Mouse (Mus musculus): Measurements from ENCODE around the gene Camk2n2. TPM values are rescaled to one million over a fixed set of nuclear protein-coding genes. Genes with fewer than 3 reads are reported as not detected.
A peak's percentile ranks its signal among the peaks of the same experiment; 100 is the strongest.
"Not testable (repeated sequence)": the region's sequence is repeated elsewhere in the genome, so short reads cannot be mapped to it uniquely, and the experiment has no call there.

The Camk2n2 gene
- polyA plus RNA-seq (2015; fragmentation: Nextera tagmentation; extraction: Ambion mirVana) = 0.40 and 0.64 TPM in 2 replicates

- H3K36me3 ChIP-seq (ENCODE audit: control insufficient read depth, insufficient read depth, low read length) = no peaks in the 10 kb centered on the region
- under 1% methylated on average over 74 of the region's 92 CpGs for WGBS
- H3K4me3 ChIP-seq (replicated peaks; ENCODE audit: low read length) = peak within 1 kb of the TSS; percentile 55
- H3K9ac ChIP-seq (ENCODE audit: low read length) = peak within 1 kb of the TSS; percentile 66
- H3K4me2 ChIP-seq (ENCODE audit: low read depth, low read length) = peak within 1 kb of the TSS; percentile 87
- peak within 1 kb of the TSS; percentile 27; the same call in 1 of the 2 replicates for H3K27ac ChIP-seq (ENCODE audit: low read length)
- H3K27me3 ChIP-seq (ENCODE audit: control insufficient read depth, insufficient read depth, low read length) = peaks cover 23% of the 10 kb centered on the region
- ATAC-seq (ENCODE audit: insufficient read depth, low FRiP score) = peak; percentile 70
- peaks cover 22% of the 10 kb centered on the region for H3K4me1 ChIP-seq (ENCODE audit: control insufficient read depth, insufficient read depth, low read length)
- no peaks in the 10 kb centered on the region for H3K9me3 ChIP-seq (replicated peaks; ENCODE audit: control insufficient read depth, low read length)
These were observed at the start of gene Camk2n2 for GRCm38 (mm10) chr16:20621191-20621990. Gene Camk2n2, minus strand, starts transcription at chr16:20621287.

GRCm38 (mm10) chr16:20670291-20670690, 49.2 kb upstream of the Camk2n2 start:
- Histone ChIP-seq H3K9me3 (replicated peaks; ENCODE audit: control insufficient read depth, low read length) (no peaks in the 10 kb centered on the region), H3K4me1 (ENCODE audit: control insufficient read depth, insufficient read depth, low read length) (peaks cover 19% of the 10 kb centered on the region), H3K36me3 (ENCODE audit: control insufficient read depth, insufficient read depth, low read length) (peaks cover 5% of the 10 kb centered on the region), H3K27me3 (ENCODE audit: control insufficient read depth, insufficient read depth, low read length) (no peaks in the 10 kb centered on the region), H3K9ac (ENCODE audit: low read length) (no peak overlapping the region), H3K4me3 (replicated peaks; ENCODE audit: low read length) (no peak overlapping the region), H3K4me2 (ENCODE audit: low read depth, low read length) (no peak overlapping the region), H3K27ac (ENCODE audit: low read length) (no peak overlapping the region)
- 79% methylated on average over 3 of the region's 3 CpGs for WGBS
- ATAC-seq (ENCODE audit: insufficient read depth, low FRiP score) = no peak

- not testable (repeated sequence) for H3K4me2 ChIP-seq (ENCODE audit: low read depth, low read length); H3K9me3 ChIP-seq (replicated peaks; ENCODE audit: control insufficient read depth, low read length); H3K27ac ChIP-seq (ENCODE audit: low read length); H3K36me3 ChIP-seq (ENCODE audit: control insufficient read depth, insufficient read depth, low read length); H3K4me3 ChIP-seq (replicated peaks; ENCODE audit: low read length); ATAC-seq (ENCODE audit: insufficient read depth, low FRiP score); H3K27me3 ChIP-seq (ENCODE audit: control insufficient read depth, insufficient read depth, low read length); H3K4me1 ChIP-seq (ENCODE audit: control insufficient read depth, insufficient read depth, low read length); H3K9ac ChIP-seq (ENCODE audit: low read length)
- WGBS = 100% methylated on average over 3 of the region's 6 CpGs
These were observed 46.9 kb upstream of the Camk2n2 start, which contains the start of gene Eif4g1 for GRCm38 (mm10) chr16:20668013-20668412. Gene Eif4g1, plus strand, starts transcription at chr16:20668313.

- no peak overlapping the region for H3K4me2 ChIP-seq (ENCODE audit: low read depth, low read length)
- H3K9ac ChIP-seq (ENCODE audit: low read length) = no peak overlapping the region
- H3K27me3 ChIP-seq (ENCODE audit: control insufficient read depth, insufficient read depth, low read length) = no peaks in the 10 kb centered on the region
- H3K27ac ChIP-seq (ENCODE audit: low read length) = no peak overlapping the region
- H3K9me3 ChIP-seq (replicated peaks; ENCODE audit: control insufficient read depth, low read length) = no peaks in the 10 kb centered on the region
- ATAC-seq (ENCODE audit: insufficient read depth, low FRiP score) = no peak
- H3K4me3 ChIP-seq (replicated peaks; ENCODE audit: low read length) = no peak overlapping the region
- WGBS = 95% methylated on average over 4 of the region's 4 CpGs
- peaks cover 6% of the 10 kb centered on the region for H3K4me1 ChIP-seq (ENCODE audit: control insufficient read depth, insufficient read depth, low read length)
- peaks cover 33% of the 10 kb centered on the region for H3K36me3 ChIP-seq (ENCODE audit: control insufficient read depth, insufficient read depth, low read length)
These were observed 36.6 kb upstream of the Camk2n2 start for GRCm38 (mm10) chr16:20657661-20658060.

GRCm38 (mm10) chr16:20653315-20653714, 32.2 kb upstream of the Camk2n2 start:
- peaks cover 12% of the 10 kb centered on the region for H3K4me1 ChIP-seq (ENCODE audit: control insufficient read depth, insufficient read depth, low read length)
- H3K27me3 ChIP-seq (ENCODE audit: control insufficient read depth, insufficient read depth, low read length) = no peaks in the 10 kb centered on the region
- no peak for ATAC-seq (ENCODE audit: insufficient read depth, low FRiP score)
- 51% methylated on average over 2 of the region's 2 CpGs for WGBS
- H3K4me2 ChIP-seq (ENCODE audit: low read depth, low read length) = no peak overlapping the region
- H3K36me3 ChIP-seq (ENCODE audit: control insufficient read depth, insufficient read depth, low read length) = peaks cover 8% of the 10 kb centered on the region
- no peak overlapping the region for H3K9ac ChIP-seq (ENCODE audit: low read length)
- no peaks in the 10 kb centered on the region for H3K9me3 ChIP-seq (replicated peaks; ENCODE audit: control insufficient read depth, low read length)
- no peak overlapping the region for H3K27ac ChIP-seq (ENCODE audit: low read length)
- H3K4me3 ChIP-seq (replicated peaks; ENCODE audit: low read length) = no peak overlapping the region

GRCm38 (mm10) chr16:20651947-20652310, 30.8 kb upstream of the Camk2n2 start:
- 8% methylated on average over 12 of the region's 12 CpGs for WGBS
- ATAC-seq (ENCODE audit: insufficient read depth, low FRiP score) = no peak
- Histone ChIP-seq H3K27ac (ENCODE audit: low read length) (peak overlapping the region; percentile 26; the same call in 1 of the 2 replicates), H3K9ac (ENCODE audit: low read length) (peak overlapping the region; percentile 87), H3K27me3 (ENCODE audit: control insufficient read depth, insufficient read depth, low read length) (no peaks in the 10 kb centered on the region), H3K36me3 (ENCODE audit: control insufficient read depth, insufficient read depth, low read length) (peaks cover 8% of the 10 kb centered on the region), H3K4me1 (ENCODE audit: control insufficient read depth, insufficient read depth, low read length) (peaks cover 12% of the 10 kb centered on the region), H3K4me3 (replicated peaks; ENCODE audit: low read length) (peak overlapping the region; percentile 91), H3K4me2 (ENCODE audit: low read depth, low read length) (peak overlapping the region; percentile 95), H3K9me3 (replicated peaks; ENCODE audit: control insufficient read depth, low read length) (no peaks in the 10 kb centered on the region)

- no peaks in the 10 kb centered on the region for H3K9me3 ChIP-seq (replicated peaks; ENCODE audit: control insufficient read depth, low read length)
- H3K27me3 ChIP-seq (ENCODE audit: control insufficient read depth, insufficient read depth, low read length) = no peaks in the 10 kb centered on the region
- H3K27ac ChIP-seq (ENCODE audit: low read length) = peak within 1 kb of the TSS; percentile 81
- H3K36me3 ChIP-seq (ENCODE audit: control insufficient read depth, insufficient read depth, low read length) = peaks cover 8% of the 10 kb centered on the region
- ATAC-seq (ENCODE audit: insufficient read depth, low FRiP score) = peak; percentile 97
- H3K4me3 ChIP-seq (replicated peaks; ENCODE audit: low read length) = peak within 1 kb of the TSS; percentile 91
- peak within 1 kb of the TSS; percentile 95 for H3K4me2 ChIP-seq (ENCODE audit: low read depth, low read length)
- peak within 1 kb of the TSS; percentile 87 for H3K9ac ChIP-seq (ENCODE audit: low read length)
- H3K4me1 ChIP-seq (ENCODE audit: control insufficient read depth, insufficient read depth, low read length) = peaks cover 12% of the 10 kb centered on the region
- WGBS = 2% methylated on average over 46 of the region's 46 CpGs
These were observed 30.2 kb upstream of the Camk2n2 start, which contains the start of gene Psmd2 for GRCm38 (mm10) chr16:20651076-20651946. Gene Psmd2, plus strand, starts transcription at chr16:20651652.

- Histone ChIP-seq H3K4me3 (replicated peaks; ENCODE audit: low read length) (no peak overlapping the region), H3K4me1 (ENCODE audit: control insufficient read depth, insufficient read depth, low read length) (no peaks in the 10 kb centered on the region), H3K9ac (ENCODE audit: low read length) (no peak overlapping the region), H3K27ac (ENCODE audit: low read length) (no peak overlapping the region), H3K4me2 (ENCODE audit: low read depth, low read length) (no peak overlapping the region), H3K36me3 (ENCODE audit: control insufficient read depth, insufficient read depth, low read length) (no peaks in the 10 kb centered on the region), H3K9me3 (replicated peaks; ENCODE audit: control insufficient read depth, low read length) (no peaks in the 10 kb centered on the region), H3K27me3 (ENCODE audit: control insufficient read depth, insufficient read depth, low read length) (no peaks in the 10 kb centered on the region)
- WGBS = 78% methylated on average over 7 of the region's 7 CpGs
- no peak for ATAC-seq (ENCODE audit: insufficient read depth, low FRiP score)
These were observed 22.8 kb upstream of the Camk2n2 start for GRCm38 (mm10) chr16:20643911-20644310.

GRCm38 (mm10) chr16:20642161-20642560, 21.1 kb upstream of the Camk2n2 start:
- no peak overlapping the region for H3K4me3 ChIP-seq (replicated peaks; ENCODE audit: low read length)
- H3K9me3 ChIP-seq (replicated peaks; ENCODE audit: control insufficient read depth, low read length) = no peaks in the 10 kb centered on the region
- WGBS = under 1% methylated on average over 8 of the region's 8 CpGs
- peak; percentile 71; the same call in 1 of the 2 replicates for ATAC-seq (ENCODE audit: insufficient read depth, low FRiP score)
- no peak overlapping the region for H3K27ac ChIP-seq (ENCODE audit: low read length)
- H3K4me1 ChIP-seq (ENCODE audit: control insufficient read depth, insufficient read depth, low read length) = no peaks in the 10 kb centered on the region
- no peaks in the 10 kb centered on the region for H3K27me3 ChIP-seq (ENCODE audit: control insufficient read depth, insufficient read depth, low read length)
- H3K36me3 ChIP-seq (ENCODE audit: control insufficient read depth, insufficient read depth, low read length) = no peaks in the 10 kb centered on the region
- no peak overlapping the region for H3K9ac ChIP-seq (ENCODE audit: low read length)
- H3K4me2 ChIP-seq (ENCODE audit: low read depth, low read length) = no peak overlapping the region
